In genomic region chr4:136981347-136981746, GRCm38 (mm10) we compare ENCODE assay signal across 8 mouse cellular contexts. TPM values are rescaled to one million over a fixed set of nuclear protein-coding genes. Genes with fewer than 3 reads are reported as not detected.
DNase-seq lines count a peak whose midpoint lies in the region; TF ChIP-seq lines count a peak whose summit lies in the region.

No protein-coding gene starts in this region.

- intact Hi-C loops in left cerebral cortex, adult 2 months (cut with DNase I), result loop anchor here (2.0 to 5.0 kb wide), 2 partner anchors 87 to 304 kb away; no protein-coding TSS in a partner anchor

- peaks cover 54% of the 10 kb centered on the region for H3K27me3 ChIP-seq in hindbrain, embryonic 10.5 days (ENCODE audit: insufficient read depth, poor library complexity, severe bottlenecking)

- DNase-seq in left cerebral cortex, adult 2 months (ENCODE audit: extremely low spot score in 1 of 2, low spot score in 2 of 2), result peak; percentile 40 to 53
- DNase-seq in left cerebral cortex, adult 11 months (ENCODE audit: low spot score), result no peak
- DNase-seq in cerebellum, postnatal 36 days, result peak; percentile 79 to 80
- peak; percentile 72 for DNase-seq in hindbrain, embryonic 10.5 days (ENCODE audit: low spot score)
- peak; percentile 55 to 63 for DNase-seq in layer of hippocampus, adult 2 months (ENCODE audit: low spot score in 2 of 2)
- DNase-seq in lung, postnatal 25 days (ENCODE audit: low spot score), result peak; percentile 28
- peak; percentile 30 for DNase-seq in right cerebral cortex, adult 18-20 months
- DNase-seq in thymus, postnatal 4 days, result no peak

- H3K9me3 ChIP-seq in hindbrain, embryonic 10.5 days, result no peaks in the 10 kb centered on the region

- peaks cover 24% of the 10 kb centered on the region for H3K4me1 ChIP-seq in hindbrain, embryonic 10.5 days (replicated peaks)

- H3K4me3 ChIP-seq in left cerebral cortex, adult 2 months, result no peak overlapping the region
- no peak overlapping the region for H3K4me3 ChIP-seq in hindbrain, embryonic 10.5 days
- no peak overlapping the region for H3K4me3 ChIP-seq in layer of hippocampus, adult 2 months

- peak; percentile 68 for TF ChIP-seq CTCF in left cerebral cortex, adult 2 months (IDR thresholded peaks at IDR 0.05)
- peak; percentile 81 for TF ChIP-seq CTCF in layer of hippocampus, adult 2 months (conservative IDR thresholded peaks at IDR 0.05)

- no peak overlapping the region for H3K27ac ChIP-seq in left cerebral cortex, adult 2 months
- no peak overlapping the region for H3K27ac ChIP-seq in hindbrain, embryonic 10.5 days
- no peak overlapping the region for H3K27ac ChIP-seq in layer of hippocampus, adult 2 months

- 6% methylated on average over 12 of the region's 12 CpGs for WGBS in hindbrain, embryonic 10.5 days

- H3K36me3 ChIP-seq in hindbrain, embryonic 10.5 days, result peaks cover 17% of the 10 kb centered on the region

RNA-seq across cellular contexts. Expression of gene Epha8, which starts 24.7 kb away (rescaled TPM):
- total RNA-seq in left cerebral cortex, adult 2 months (2021), result 1 to 10 TPM; 3.5 to 4.6 TPM
- 2.4 and 4.6 TPM in 2 replicates for polyA plus RNA-seq in hindbrain, embryonic 10.5 days (2016; fragmentation: Nextera tagmentation; extraction: Ambion mirVana)
- total RNA-seq in layer of hippocampus, adult 2 months (2021), result 1 to 10 TPM; 1.4 to 2.7 TPM

Comparison
In these comparisons a context has a peak if more than half of its experiments do, and no peak if none do; other contexts are left out.
1. DNase-seq: peak in left cerebral cortex, adult 2 months (2 of 2), cerebellum, postnatal 36 days (2 of 2), hindbrain, embryonic 10.5 days (single experiment), layer of hippocampus, adult 2 months (2 of 2), lung, postnatal 25 days (single experiment) and right cerebral cortex, adult 18-20 months (single experiment); none in left cerebral cortex, adult 11 months (single experiment) and thymus, postnatal 4 days (single experiment).